Mouse (Mus musculus): ENCODE measurements around the gene Otogl. TPM values are rescaled to one million over a fixed set of nuclear protein-coding genes. Genes with fewer than 3 reads are reported as not detected.

Otogl gene
- polyA plus RNA-seq, 1 experiment from 2014 or later: 1.2 TPM

DNA sequence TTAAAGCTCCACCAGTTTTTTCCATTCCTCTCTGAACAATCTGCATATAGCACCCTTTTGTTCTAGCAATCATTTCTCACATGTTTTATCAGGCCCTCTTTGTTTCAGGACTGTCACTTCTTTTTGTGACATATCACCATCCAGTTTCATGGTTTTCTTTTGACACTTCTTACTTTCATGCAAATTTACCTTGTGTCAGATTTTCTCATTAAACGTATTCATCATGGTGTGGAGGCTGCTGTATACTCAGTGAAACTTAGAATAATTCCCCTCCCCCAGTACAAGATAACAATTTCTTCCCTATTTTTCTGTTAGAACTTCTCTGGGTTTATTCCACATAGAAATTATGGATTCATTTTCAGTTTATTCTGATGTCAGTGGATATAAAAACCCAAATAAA, 152.3 kb downstream of the Otogl start:
- no peak overlapping the region for H3K4me3 ChIP-seq (ENCODE audit: low read depth, low read length)
- H3K9ac ChIP-seq (ENCODE audit: low read depth, low read length): no peak overlapping the region
- WGBS: 81% methylated on average over 1 of the region's 1 CpGs
- ATAC-seq (ENCODE audit: low read depth) (no peak), DNase-seq (ENCODE audit: low spot score) (no peak)
- H3K36me3 ChIP-seq (ENCODE audit: control insufficient read depth, insufficient read depth, low read length): no peaks in the 10 kb centered on the region
- no peaks in the 10 kb centered on the region for H3K4me1 ChIP-seq (ENCODE audit: control insufficient read depth, insufficient read depth, low read length)
- no peak overlapping the region for H3K27ac ChIP-seq (replicated peaks; ENCODE audit: low read depth, low read length)
- H3K27me3 ChIP-seq (replicated peaks; ENCODE audit: control insufficient read depth, insufficient read depth, low read length): no peaks in the 10 kb centered on the region
- H3K9me3 ChIP-seq (ENCODE audit: control insufficient read depth, low read length): no peaks in the 10 kb centered on the region
- H3K4me2 ChIP-seq (ENCODE audit: low read depth, low read length): no peak overlapping the region

DNA sequence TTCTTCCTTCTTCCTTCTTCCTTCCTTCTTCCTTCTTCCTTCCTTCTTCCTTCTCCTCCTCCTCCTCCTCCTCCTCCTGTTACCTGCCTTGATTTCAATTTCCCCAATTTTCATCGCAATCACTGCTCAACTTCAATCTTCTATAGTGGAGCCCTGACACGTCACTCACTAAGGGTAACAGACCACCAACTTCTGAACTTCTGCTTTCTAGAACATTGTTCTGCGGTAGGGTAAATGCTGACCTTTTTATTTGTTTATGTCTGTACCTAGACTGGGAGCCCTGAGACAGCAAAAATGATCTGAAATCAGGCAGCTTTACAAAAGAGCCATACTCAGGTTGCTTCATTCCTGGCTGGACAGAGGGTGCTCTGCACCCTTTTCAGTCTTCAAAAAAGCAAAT, 158.5 kb downstream of the Otogl start:
- ATAC-seq (ENCODE audit: low read depth): no peak
- Histone ChIP-seq H3K36me3 (ENCODE audit: control insufficient read depth, insufficient read depth, low read length) (no peaks in the 10 kb centered on the region), H3K27me3 (replicated peaks; ENCODE audit: control insufficient read depth, insufficient read depth, low read length) (no peaks in the 10 kb centered on the region), H3K4me1 (ENCODE audit: control insufficient read depth, insufficient read depth, low read length) (no peaks in the 10 kb centered on the region), H3K4me3 (ENCODE audit: low read depth, low read length) (no peak overlapping the region), H3K9ac (ENCODE audit: low read depth, low read length) (no peak overlapping the region), H3K4me2 (ENCODE audit: low read depth, low read length) (no peak overlapping the region), H3K27ac (replicated peaks; ENCODE audit: low read depth, low read length) (no peak overlapping the region), H3K9me3 (ENCODE audit: control insufficient read depth, low read length) (no peaks in the 10 kb centered on the region)
- no peak for DNase-seq (ENCODE audit: low spot score)
- WGBS: 86% methylated on average over 3 of the region's 3 CpGs

DNA sequence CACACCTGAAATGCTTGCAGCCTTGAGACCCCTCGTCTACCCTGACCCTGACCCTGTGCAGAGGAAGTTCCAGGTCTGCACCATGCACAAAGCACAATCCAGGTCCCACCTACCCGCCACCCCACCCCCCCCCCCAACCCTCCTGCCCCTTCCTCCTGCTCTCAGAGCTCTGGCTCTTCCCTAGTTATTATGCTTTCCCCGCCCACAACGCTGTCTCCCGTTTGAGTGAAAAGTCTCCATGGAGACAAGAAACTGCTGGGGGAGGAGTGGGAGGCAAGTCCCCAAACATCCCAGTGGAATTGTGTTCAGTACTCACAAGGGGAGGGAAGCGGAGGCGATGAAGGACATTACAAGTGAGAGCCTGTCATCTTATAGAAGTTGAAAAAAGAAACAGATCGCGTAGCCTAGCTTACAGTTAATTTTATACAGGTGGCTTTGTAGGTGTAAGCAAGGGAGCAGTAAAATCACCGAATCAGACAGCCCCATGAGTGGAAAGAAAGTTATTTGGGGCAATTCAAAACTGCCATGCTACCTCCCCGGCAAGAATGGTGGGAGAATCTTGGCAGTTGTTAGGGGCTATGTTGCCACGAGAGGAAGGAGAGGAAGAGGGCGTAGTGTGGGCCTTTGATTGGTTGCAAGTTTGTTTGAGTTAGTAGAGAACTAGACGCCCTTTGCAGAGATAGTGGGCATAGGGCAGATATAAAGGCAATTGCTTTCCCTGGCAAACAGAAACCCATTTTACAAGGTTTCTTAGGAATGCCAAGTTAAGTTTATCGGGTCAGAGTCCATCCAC, 159.4 kb downstream of the Otogl start:
- no peak overlapping the region for H3K9ac ChIP-seq (ENCODE audit: low read depth, low read length)
- H3K4me1 ChIP-seq (ENCODE audit: control insufficient read depth, insufficient read depth, low read length): no peaks in the 10 kb centered on the region
- H3K4me2 ChIP-seq (ENCODE audit: low read depth, low read length): peak overlapping the region; percentile 42
- H3K27ac ChIP-seq (replicated peaks; ENCODE audit: low read depth, low read length): no peak overlapping the region
- ATAC-seq (ENCODE audit: low read depth): peak; percentile 72
- peak; percentile 74 for DNase-seq (ENCODE audit: low spot score)
- WGBS: 24% methylated on average over 14 of the region's 15 CpGs
- H3K36me3 ChIP-seq (ENCODE audit: control insufficient read depth, insufficient read depth, low read length): no peaks in the 10 kb centered on the region
- H3K9me3 ChIP-seq (ENCODE audit: control insufficient read depth, low read length): no peaks in the 10 kb centered on the region
- H3K4me3 ChIP-seq (ENCODE audit: low read depth, low read length): no peak overlapping the region
- H3K27me3 ChIP-seq (replicated peaks; ENCODE audit: control insufficient read depth, insufficient read depth, low read length): no peaks in the 10 kb centered on the region

DNA sequence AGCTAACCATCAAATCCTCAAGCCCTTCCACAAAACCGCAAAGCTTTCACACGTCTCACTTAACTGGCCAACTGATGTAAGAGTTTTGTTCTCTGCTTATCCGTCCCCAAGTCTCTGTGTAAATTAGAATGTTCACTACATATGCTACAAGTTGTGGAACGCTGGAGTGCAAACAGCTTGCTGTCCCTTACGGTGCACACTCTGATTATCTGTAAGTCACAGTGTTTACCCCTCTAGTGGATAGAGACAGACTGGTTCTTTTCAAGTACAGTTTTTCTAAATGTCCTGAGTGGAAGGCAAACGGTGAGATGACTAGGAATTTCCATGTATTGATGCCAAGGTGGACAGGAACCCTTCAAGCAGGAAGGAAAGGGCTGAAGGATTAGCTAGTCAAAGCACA, 160.0 kb downstream of the Otogl start:
- H3K9me3 ChIP-seq (ENCODE audit: control insufficient read depth, low read length): no peaks in the 10 kb centered on the region
- no peaks in the 10 kb centered on the region for H3K27me3 ChIP-seq (replicated peaks; ENCODE audit: control insufficient read depth, insufficient read depth, low read length)
- H3K27ac ChIP-seq (replicated peaks; ENCODE audit: low read depth, low read length): no peak overlapping the region
- no peaks in the 10 kb centered on the region for H3K36me3 ChIP-seq (ENCODE audit: control insufficient read depth, insufficient read depth, low read length)
- no peaks in the 10 kb centered on the region for H3K4me1 ChIP-seq (ENCODE audit: control insufficient read depth, insufficient read depth, low read length)
- H3K9ac ChIP-seq (ENCODE audit: low read depth, low read length): no peak overlapping the region
- ATAC-seq (ENCODE audit: low read depth) (0 out of 2 replicates have a peak, but pooled peaks have one; percentile 26), DNase-seq (ENCODE audit: low spot score) (peak; percentile 6)
- 30% methylated on average over 6 of the region's 6 CpGs for WGBS
- H3K4me2 ChIP-seq (ENCODE audit: low read depth, low read length): peak overlapping the region; percentile 42; the same call in 1 of the 2 replicates
- no peak overlapping the region for H3K4me3 ChIP-seq (ENCODE audit: low read depth, low read length)

DNA sequence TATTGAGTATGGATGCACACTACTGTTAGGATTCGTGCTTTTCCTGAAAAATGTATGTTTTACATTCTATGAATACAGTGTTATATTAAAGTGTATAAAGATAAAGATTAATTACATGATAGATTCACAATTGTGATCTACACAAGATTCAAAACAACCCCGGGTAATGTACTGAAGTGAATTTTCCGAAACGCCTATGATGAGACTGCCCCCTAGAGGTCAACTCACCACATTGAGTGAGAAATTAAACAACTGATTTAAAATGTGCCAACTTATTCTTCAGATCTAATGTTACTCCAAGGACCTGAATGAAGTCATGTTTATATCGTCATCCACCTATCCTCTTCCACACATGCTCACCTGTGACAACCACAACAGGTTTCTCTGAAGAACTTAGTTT, 164.4 kb downstream of the Otogl start:
- ATAC-seq (ENCODE audit: low read depth): no peak
- no peak overlapping the region for H3K27ac ChIP-seq (replicated peaks; ENCODE audit: low read depth, low read length)

DNA sequence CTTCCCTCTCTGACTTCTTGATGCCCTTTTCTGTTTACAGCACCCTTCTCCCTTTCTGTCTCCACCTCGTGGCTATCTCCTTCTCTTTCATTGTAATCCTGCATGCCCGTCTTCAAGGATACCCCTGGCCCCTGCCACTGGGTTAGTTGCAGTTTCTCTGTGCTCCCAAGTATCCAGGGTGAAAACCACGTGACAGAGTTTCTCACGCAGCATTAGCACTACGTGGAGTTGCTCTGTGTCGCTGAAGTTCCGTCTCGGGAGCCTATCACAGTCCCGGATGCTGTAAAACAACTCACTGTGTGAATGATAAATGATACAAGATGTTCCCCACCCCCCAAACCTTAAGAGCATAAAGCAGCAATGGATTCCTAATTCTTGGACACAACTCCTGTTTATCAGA, 165.2 kb downstream of the Otogl start:
- ATAC-seq (ENCODE audit: low read depth) (no peak), DNase-seq (ENCODE audit: low spot score) (peak; percentile 6)
- Histone ChIP-seq H3K27me3 (replicated peaks; ENCODE audit: control insufficient read depth, insufficient read depth, low read length) (no peaks in the 10 kb centered on the region), H3K4me3 (ENCODE audit: low read depth, low read length) (no peak overlapping the region), H3K4me2 (ENCODE audit: low read depth, low read length) (peak overlapping the region; percentile 47), H3K4me1 (ENCODE audit: control insufficient read depth, insufficient read depth, low read length) (no peaks in the 10 kb centered on the region), H3K27ac (replicated peaks; ENCODE audit: low read depth, low read length) (no peak overlapping the region), H3K36me3 (ENCODE audit: control insufficient read depth, insufficient read depth, low read length) (no peaks in the 10 kb centered on the region), H3K9ac (ENCODE audit: low read depth, low read length) (no peak overlapping the region), H3K9me3 (ENCODE audit: control insufficient read depth, low read length) (no peaks in the 10 kb centered on the region)
- WGBS: 8% methylated on average over 9 of the region's 9 CpGs

More for the DNA sequence above, 164.4 kb downstream of the Otogl start:
- 22% methylated on average over 5 of the region's 5 CpGs for WGBS
- peak; percentile 48 for DNase-seq (ENCODE audit: low spot score)
- no peak overlapping the region for H3K4me2 ChIP-seq (ENCODE audit: low read depth, low read length)
- H3K9ac ChIP-seq (ENCODE audit: low read depth, low read length): no peak overlapping the region
- H3K9me3 ChIP-seq (ENCODE audit: control insufficient read depth, low read length): no peaks in the 10 kb centered on the region
- H3K4me3 ChIP-seq (ENCODE audit: low read depth, low read length): no peak overlapping the region
- H3K4me1 ChIP-seq (ENCODE audit: control insufficient read depth, insufficient read depth, low read length): no peaks in the 10 kb centered on the region
- no peaks in the 10 kb centered on the region for H3K27me3 ChIP-seq (replicated peaks; ENCODE audit: control insufficient read depth, insufficient read depth, low read length)
- no peaks in the 10 kb centered on the region for H3K36me3 ChIP-seq (ENCODE audit: control insufficient read depth, insufficient read depth, low read length)

DNA sequence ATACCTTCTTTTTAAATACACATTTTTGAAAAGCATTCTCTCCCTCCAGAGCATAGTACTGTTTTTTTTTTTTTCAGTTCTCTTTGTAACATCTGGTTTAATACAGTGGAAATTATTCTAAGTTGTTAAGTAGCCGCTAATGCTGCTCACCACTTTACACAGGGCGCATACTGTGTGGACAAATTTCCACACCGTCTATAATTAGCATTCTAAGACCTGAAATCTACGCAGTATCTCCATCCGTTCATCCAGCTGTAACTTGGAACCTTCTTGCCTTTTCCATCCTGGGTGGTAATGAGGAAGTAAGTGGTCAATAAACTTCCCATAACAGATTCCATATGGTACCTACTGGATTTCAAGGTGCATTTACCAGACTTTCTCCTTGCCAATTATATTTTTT, 172.1 kb downstream of the Otogl start:
- Histone ChIP-seq H3K27ac (replicated peaks; ENCODE audit: low read depth, low read length) (no peak overlapping the region), H3K4me1 (ENCODE audit: control insufficient read depth, insufficient read depth, low read length) (no peaks in the 10 kb centered on the region), H3K9ac (ENCODE audit: low read depth, low read length) (no peak overlapping the region), H3K36me3 (ENCODE audit: control insufficient read depth, insufficient read depth, low read length) (no peaks in the 10 kb centered on the region), H3K4me2 (ENCODE audit: low read depth, low read length) (no peak overlapping the region), H3K9me3 (ENCODE audit: control insufficient read depth, low read length) (no peaks in the 10 kb centered on the region), H3K27me3 (replicated peaks; ENCODE audit: control insufficient read depth, insufficient read depth, low read length) (no peaks in the 10 kb centered on the region), H3K4me3 (ENCODE audit: low read depth, low read length) (no peak overlapping the region)
- ATAC-seq (ENCODE audit: low read depth) (no peak), DNase-seq (ENCODE audit: low spot score) (no peak)
- WGBS: 56% methylated on average over 5 of the region's 5 CpGs

DNA sequence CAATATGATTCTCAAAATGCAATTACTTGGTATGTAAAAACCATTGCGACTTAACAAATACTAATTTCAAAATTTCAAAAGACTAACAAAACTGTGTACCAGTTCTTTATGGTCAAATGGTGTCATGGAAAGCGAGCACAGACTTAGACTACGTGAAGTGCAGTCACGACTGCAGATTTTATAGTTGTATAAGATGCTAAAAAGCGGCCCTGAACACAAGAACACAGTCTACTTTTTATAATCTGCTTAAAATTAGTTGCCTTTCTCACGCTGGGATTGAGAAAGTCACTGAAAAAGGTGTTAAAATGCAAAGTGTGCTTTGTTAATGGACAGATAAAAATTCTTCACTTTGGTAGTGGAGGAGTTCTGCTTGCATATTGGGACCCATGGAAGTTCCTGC, 174.2 kb downstream of the Otogl start:
- no peak overlapping the region for H3K9ac ChIP-seq (ENCODE audit: low read depth, low read length)
- no peak overlapping the region for H3K27ac ChIP-seq (replicated peaks; ENCODE audit: low read depth, low read length)
- no peak overlapping the region for H3K4me2 ChIP-seq (ENCODE audit: low read depth, low read length)
- DNase-seq (ENCODE audit: low spot score): no peak
- no peaks in the 10 kb centered on the region for H3K27me3 ChIP-seq (replicated peaks; ENCODE audit: control insufficient read depth, insufficient read depth, low read length)
- no peaks in the 10 kb centered on the region for H3K4me1 ChIP-seq (ENCODE audit: control insufficient read depth, insufficient read depth, low read length)
- no peak overlapping the region for H3K4me3 ChIP-seq (ENCODE audit: low read depth, low read length)
- no peak for ATAC-seq (ENCODE audit: low read depth)
- 84% methylated on average over 6 of the region's 6 CpGs for WGBS
- H3K9me3 ChIP-seq (ENCODE audit: control insufficient read depth, low read length): no peaks in the 10 kb centered on the region
- no peaks in the 10 kb centered on the region for H3K36me3 ChIP-seq (ENCODE audit: control insufficient read depth, insufficient read depth, low read length)

DNA sequence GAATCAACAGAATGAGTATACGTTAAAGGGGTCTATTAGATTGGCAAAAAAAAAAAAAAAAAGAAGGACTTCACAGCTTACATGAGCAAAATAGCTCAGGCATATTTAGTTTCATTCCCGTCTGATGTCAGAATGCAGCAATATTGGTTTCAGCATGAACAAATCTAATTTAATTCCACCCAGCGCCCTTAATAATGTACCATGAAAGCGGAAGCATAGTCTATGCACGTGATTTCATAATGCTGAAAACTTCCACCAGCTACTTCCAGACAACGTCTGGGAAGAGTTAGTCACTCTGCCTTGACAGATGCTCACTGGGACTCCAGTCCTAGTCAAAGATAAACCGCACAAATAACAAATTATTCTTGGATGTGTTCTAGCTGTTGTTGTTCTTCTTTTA, 176.5 kb downstream of the Otogl start:
- no peak overlapping the region for H3K4me2 ChIP-seq (ENCODE audit: low read depth, low read length)
- no peak overlapping the region for H3K4me3 ChIP-seq (ENCODE audit: low read depth, low read length)
- ATAC-seq (ENCODE audit: low read depth): peak; percentile 37; the same call in 1 of the 2 replicates
- 48% methylated on average over 7 of the region's 7 CpGs for WGBS
- DNase-seq (ENCODE audit: low spot score): peak; percentile 50
- H3K27me3 ChIP-seq (replicated peaks; ENCODE audit: control insufficient read depth, insufficient read depth, low read length): no peaks in the 10 kb centered on the region
- no peaks in the 10 kb centered on the region for H3K36me3 ChIP-seq (ENCODE audit: control insufficient read depth, insufficient read depth, low read length)
- no peaks in the 10 kb centered on the region for H3K4me1 ChIP-seq (ENCODE audit: control insufficient read depth, insufficient read depth, low read length)
- H3K9ac ChIP-seq (ENCODE audit: low read depth, low read length): no peak overlapping the region
- no peaks in the 10 kb centered on the region for H3K9me3 ChIP-seq (ENCODE audit: control insufficient read depth, low read length)
- no peak overlapping the region for H3K27ac ChIP-seq (replicated peaks; ENCODE audit: low read depth, low read length)

Measured in embryonic facial prominence, embryonic 14.5 days (tissue).